Mouse (Mus musculus) olfactory bulb, adult 2 months (tissue): ENCODE data around the gene Rell1. TPM values are rescaled to one million over a fixed set of nuclear protein-coding genes. Genes with fewer than 3 reads are reported as not detected.

ENCODE experiments used
- H3K27ac ChIP-seq: fragments of 200-500 bp; 2 replicates; pipeline ENCODE4 v1.5.1; 2012; ENCODE audit warnings: low read depth, low read length; ENCODE audit not compliant: insufficient read depth
- H3K4me1 ChIP-seq: fragments of 200-500 bp; 2 replicates; pipeline ENCODE4 v1.6.1; 2012; ENCODE audit warnings: low read length; ENCODE audit not compliant: control insufficient read depth, insufficient read depth
- H3K4me3 ChIP-seq: fragments of 200-500 bp; 2 replicates; pipeline ENCODE4 v1.5.1; 2012; ENCODE audit warnings: mild to moderate bottlenecking, low read depth, low read length, moderate library complexity; ENCODE audit not compliant: insufficient read depth
- CTCF ChIP-seq: fragments of 200-500 bp; IDR thresholded peaks from 2 replicates; pipeline ENCODE4 v1.5.1; 2012; ENCODE audit warnings: low read depth, mild to moderate bottlenecking, low read length, moderate library complexity; ENCODE audit not compliant: insufficient read depth
- POLR2A ChIP-seq: fragments of 200-500 bp; IDR thresholded peaks from 2 replicates; pipeline ENCODE4 v1.6.1; 2012; ENCODE audit warnings: mild to moderate bottlenecking, low read depth, low read length, moderate library complexity; ENCODE audit not compliant: insufficient read depth
- WGBS: fragments of 180-500 bp; shearing (Covaris S2); methylation state at CpG from one replicate; pipeline ENCODE4 v1.1.7; 2018; 5-methylcytosine and 5-hydroxymethylcytosine counted together
- polyA plus RNA-seq: library from polyadenylated mRNA; stranded (reverse); fragments of >200 nt; gene quantifications from 2 replicates; pipeline ENCODE4 v1.2.4, GENCODE M21; 2012; ENCODE audit warnings: low replicate concordance; ENCODE audit not compliant: missing spikeins, insufficient read depth, insufficient read length

Gene Rell1
- polyA plus RNA-seq = not detected in 2 replicates

DNA sequence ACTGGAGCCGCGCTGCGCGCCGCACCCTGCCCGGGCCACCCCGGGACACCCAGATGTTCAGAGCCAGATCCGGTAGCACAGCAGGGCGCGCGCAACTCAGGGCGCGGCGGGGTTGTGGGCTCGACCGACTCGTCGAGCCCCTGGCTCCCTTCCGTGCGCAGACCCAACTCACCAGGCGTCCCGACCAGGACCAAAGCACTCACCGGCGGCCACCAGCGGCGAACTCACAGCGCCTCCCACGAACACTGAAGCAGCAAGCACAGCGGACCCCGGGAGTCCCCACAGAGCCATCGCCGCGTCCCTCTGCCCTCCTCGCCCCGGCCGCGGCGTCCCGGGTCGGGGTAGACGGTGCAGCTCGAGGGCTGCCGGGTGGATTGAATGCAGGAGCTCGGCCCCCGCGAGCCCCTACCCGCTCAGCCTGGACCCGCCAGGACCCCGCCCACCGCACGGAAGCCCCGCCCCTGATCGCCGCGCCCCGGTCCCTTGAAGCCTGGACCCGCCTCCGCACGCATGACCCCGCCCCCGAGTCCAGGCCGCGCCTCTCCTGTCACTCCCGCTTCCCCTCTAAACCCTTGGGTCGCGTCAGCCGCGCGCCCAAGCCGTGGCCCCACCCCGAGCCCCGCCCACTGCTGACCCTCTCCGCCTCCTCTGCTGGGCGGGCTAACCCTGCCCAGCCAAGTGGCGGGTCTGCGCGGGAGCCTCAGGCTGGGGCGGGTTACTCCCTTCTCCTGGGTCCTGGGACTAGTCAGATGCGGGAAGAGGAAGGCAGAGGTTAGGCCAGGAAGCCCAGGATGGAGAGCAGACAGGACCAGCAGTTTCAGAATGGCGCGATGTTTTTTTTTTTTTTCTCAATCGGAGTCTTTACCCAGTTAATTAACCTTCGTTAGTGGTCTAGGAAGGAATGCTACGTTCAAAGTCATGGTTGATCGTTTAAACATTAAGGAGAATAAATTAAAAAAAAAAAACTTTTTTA lies at the start of gene Rell1:
TSS of gene Rell1 (minus strand) at position 455 of the 973 bp plus-strand sequence.
- Histone ChIP-seq H3K27ac (no peak within 1 kb of the TSS), H3K4me1 (no peaks in the 10 kb centered on the region), H3K4me3 (peak within 1 kb of the TSS; percentile 75)
- WGBS = 1% methylated on average over 82 of the region's 85 CpGs
- TF ChIP-seq POLR2A (no peak), CTCF (no peak)

DNA sequence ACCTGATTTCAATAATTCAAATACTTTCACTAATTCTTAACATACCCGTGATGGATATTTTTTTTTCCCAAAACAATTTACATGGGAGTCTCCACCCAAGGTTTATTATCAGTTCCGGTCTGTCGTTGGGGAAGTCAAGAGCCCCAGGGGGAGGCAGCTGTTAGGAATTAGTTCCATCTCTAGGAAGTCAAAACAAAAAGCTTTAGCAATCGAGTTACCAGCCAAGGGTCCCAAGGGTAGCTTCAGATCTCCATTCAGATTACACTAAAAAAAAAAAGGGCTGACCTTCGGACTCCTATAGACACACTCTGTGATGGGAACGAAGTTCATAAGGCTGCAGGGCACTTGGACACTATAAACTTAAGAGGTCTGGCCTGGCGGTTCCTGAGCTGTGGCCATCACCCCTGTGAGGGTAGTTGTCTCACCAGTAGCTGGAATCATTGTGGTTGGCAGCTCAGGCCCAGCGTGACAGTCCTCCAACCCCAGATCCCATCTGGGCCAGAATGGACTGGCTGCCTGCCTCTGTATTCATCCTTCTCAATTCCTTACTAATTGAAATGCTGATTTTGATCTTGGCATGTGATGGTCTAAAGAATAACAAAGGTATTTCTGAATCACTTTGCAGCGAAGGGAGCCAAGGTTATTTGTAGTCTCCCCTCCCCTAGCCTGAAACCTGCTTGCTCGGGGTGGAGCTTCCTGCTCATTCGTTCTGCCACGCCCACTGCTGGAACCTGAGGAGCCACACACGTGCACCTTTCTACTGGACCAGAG lies 44.1 kb upstream of the Rell1 start:
- Histone ChIP-seq H3K4me1 (no peaks in the 10 kb centered on the region), H3K27ac (no peak overlapping the region), H3K4me3 (no peak overlapping the region)
- 76% methylated on average over 13 of the region's 13 CpGs for WGBS
- no peak for TF ChIP-seq POLR2A
- TF ChIP-seq CTCF = no peak

DNA sequence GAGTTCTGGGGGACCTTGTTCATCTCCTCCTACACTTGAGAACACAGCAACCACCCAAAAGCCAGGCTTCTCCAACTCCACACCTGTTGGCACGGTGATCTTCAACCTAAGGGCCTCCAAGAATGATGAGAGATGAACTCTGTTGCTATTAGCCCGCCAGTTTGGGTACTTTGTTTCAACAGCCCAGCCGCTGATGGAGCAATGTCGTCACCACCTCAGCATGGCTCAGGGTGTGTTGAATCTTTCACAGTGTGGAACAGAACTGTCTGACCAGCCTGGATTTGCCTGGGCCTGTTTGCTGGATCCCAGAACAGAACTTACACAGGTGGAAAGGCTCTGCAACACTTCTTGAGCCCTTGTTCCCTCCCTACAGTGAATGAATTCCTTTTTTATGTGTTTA lies 37.9 kb upstream of the Rell1 start:
- TF ChIP-seq POLR2A (no peak), CTCF (no peak)
- Histone ChIP-seq H3K4me3 (no peak overlapping the region), H3K4me1 (no peaks in the 10 kb centered on the region), H3K27ac (no peak overlapping the region)
- 93% methylated on average over 4 of the region's 4 CpGs for WGBS

DNA sequence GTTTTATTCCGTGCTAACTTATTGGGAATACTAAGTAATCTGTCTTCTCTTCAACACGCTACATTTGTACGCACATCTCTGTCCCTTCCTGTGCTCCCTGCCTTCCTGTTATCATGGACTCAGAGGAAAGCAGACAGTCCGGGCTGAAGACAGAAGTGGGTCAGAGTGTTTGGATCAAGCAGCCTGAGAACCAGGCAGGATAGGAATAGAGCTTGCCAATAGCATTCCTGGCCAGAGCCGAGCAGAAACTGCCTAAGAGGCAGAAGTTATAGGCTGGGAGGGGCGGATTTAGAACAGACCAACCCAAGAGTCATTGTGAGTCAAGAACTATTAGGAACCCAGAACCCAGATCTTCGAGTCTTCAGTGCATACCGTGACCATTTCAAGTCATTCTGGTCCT lies 34.6 kb upstream of the Rell1 start:
- Histone ChIP-seq H3K4me3 (no peak overlapping the region), H3K27ac (no peak overlapping the region), H3K4me1 (no peaks in the 10 kb centered on the region)
- no peak for TF ChIP-seq POLR2A
- no peak for TF ChIP-seq CTCF
- WGBS = 89% methylated on average over 8 of the region's 8 CpGs

DNA sequence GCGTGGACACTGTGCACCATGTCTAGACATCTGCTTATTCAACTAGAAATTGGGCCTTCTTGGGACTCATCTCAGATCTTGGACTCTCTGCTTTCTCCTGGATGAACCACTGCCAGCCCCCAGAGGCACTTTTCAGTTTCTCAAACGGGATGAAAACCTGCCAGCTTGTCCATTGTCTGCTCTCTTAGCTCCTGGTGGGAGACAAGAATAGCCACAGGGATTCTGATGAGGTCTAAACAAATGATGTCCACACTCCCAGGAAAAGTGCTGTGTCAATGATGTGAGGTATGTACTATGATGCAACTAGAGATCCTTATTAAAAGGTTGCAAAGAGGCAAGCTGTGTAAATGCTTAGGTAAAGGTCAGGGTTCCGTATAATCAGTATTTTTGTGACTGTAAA lies 25.2 kb upstream of the Rell1 start:
- Histone ChIP-seq H3K4me1 (no peaks in the 10 kb centered on the region), H3K27ac (no peak overlapping the region), H3K4me3 (no peak overlapping the region)
- 70% methylated on average over 3 of the region's 3 CpGs for WGBS
- TF ChIP-seq CTCF = no peak
- TF ChIP-seq POLR2A = no peak

DNA sequence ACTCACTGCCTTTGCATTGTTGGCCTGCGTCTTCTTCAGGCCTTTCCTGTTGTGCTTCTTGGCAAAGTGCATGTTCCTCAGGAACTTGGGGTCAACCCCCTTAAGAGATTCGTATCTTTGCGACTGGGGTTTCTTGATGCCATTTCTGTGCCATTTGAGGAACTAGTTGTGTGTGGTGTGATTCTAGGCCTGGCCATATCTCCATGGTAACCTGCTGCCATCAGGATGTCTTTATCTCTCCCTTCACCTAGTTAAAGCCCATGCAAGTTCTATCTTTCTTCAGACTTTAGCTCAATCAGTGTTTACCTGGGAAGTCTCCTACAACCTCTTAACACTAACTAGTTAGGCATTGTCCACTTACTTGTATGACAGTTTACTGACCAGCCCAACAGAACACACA lies 22.0 kb upstream of the Rell1 start:
- Histone ChIP-seq H3K27ac (no peak overlapping the region), H3K4me1 (no peaks in the 10 kb centered on the region), H3K4me3 (no peak overlapping the region)
- no peak for TF ChIP-seq CTCF
- no peak for TF ChIP-seq POLR2A
- 100% methylated on average over 3 of the region's 3 CpGs for WGBS

DNA sequence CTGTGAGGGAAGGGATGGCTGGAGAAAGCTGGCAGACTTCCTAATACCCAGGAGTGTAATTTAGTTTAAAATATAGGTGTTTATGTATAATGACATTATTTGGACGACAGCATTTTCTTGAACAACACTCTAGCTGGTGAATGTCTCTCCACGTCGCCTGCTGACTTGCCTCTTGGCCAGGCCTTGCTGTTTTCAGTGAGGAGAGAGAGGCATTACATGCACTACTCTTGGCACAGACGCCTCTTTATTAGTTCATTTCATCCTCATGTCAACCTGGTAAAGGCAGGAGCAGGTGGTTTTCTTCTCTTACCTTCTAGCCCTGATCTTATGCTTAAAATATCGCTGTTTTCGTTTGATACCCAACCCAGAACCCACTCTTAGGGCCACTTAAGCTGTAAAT lies 17.6 kb upstream of the Rell1 start:
- Histone ChIP-seq H3K27ac (no peak overlapping the region), H3K4me1 (no peaks in the 10 kb centered on the region), H3K4me3 (no peak overlapping the region)
- WGBS = 78% methylated on average over 6 of the region's 6 CpGs
- TF ChIP-seq POLR2A (no peak), CTCF (no peak)

DNA sequence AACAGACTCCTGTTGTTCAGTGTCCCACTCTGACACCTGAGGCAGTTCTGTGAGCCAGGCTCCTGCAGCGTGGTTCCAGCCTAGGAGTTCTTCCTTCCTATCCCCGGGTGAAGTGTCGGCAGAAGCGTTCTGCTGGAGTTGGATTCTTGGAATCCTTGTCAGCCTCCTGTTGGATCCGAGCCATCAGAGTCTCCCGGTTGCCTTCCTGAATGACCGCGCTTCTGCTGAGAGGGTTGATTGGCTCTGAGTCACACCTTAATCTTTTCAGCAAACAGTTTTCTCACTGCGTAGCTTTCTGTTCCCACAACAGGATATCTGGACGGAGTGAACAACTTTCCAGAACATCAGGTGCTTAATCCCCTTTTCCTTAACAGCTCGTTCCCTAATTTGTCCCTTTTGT lies 13.6 kb upstream of the Rell1 start:
- no peak for TF ChIP-seq CTCF
- no peak for TF ChIP-seq POLR2A
- peaks cover 5% of the 10 kb centered on the region for H3K4me1 ChIP-seq
- no peak overlapping the region for H3K4me3 ChIP-seq
- no peak overlapping the region for H3K27ac ChIP-seq
- WGBS = 65% methylated on average over 11 of the region's 11 CpGs

DNA sequence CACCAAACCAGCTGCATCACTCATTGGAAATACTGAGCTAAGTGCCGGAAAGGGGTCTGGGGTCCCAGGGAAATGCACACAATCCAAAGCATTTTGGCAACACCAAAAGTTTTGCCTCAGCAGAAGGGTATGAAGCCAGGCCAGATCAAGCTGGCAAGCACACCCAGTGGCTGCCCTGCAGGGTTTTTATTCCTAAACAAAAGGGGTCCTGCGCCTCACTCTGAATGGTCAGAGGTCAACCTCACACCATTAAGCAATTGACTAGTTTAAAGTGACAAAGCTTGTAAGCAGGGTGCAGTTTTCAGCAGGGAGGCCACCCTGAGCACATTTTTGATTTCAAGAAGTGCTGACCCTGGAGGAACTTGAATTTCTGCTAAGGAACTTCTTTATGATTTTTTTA lies 2.3 kb upstream of the Rell1 start:
- Histone ChIP-seq H3K4me1 (no peaks in the 10 kb centered on the region), H3K27ac (no peak overlapping the region), H3K4me3 (no peak overlapping the region)
- WGBS = 71% methylated on average over 2 of the region's 2 CpGs
- TF ChIP-seq CTCF = no peak
- no peak for TF ChIP-seq POLR2A
